Mouse (Mus musculus): ENCODE data around the gene Clip3. TPM values are rescaled to one million over a fixed set of nuclear protein-coding genes. Genes with fewer than 3 reads are reported as not detected.

Gene Clip3
- polyA plus RNA-seq, 1 experiment from 2014 or later = 131 TPM

GRCm38 (mm10) chr7:30326427-30326826, 34.9 kb downstream of the Clip3 start:
- Histone ChIP-seq H3K27ac (replicated peaks; ENCODE audit: low read depth, low read length) (no peak overlapping the region), H3K4me3 (replicated peaks; ENCODE audit: low read depth, low read length) (no peak overlapping the region), H3K4me1 (ENCODE audit: control insufficient read depth, insufficient read depth, low read length) (peaks cover 7% of the 10 kb centered on the region; the same call in 1 of the 2 replicates), H3K4me2 (ENCODE audit: low read length) (no peak overlapping the region), H3K36me3 (ENCODE audit: control insufficient read depth, insufficient read depth, low read length) (no peaks in the 10 kb centered on the region), H3K9ac (replicated peaks; ENCODE audit: low read length) (no peak overlapping the region), H3K9me3 (ENCODE audit: control insufficient read depth, low read length) (peaks cover 4% of the 10 kb centered on the region; the same call in 1 of the 2 replicates), H3K27me3 (ENCODE audit: control insufficient read depth, insufficient read depth, low read length) (no peaks in the 10 kb centered on the region)
- no peak for ATAC-seq (ENCODE audit: low FRiP score, low TSS enrichment)
- DNase-seq = no peak

- H3K4me2 ChIP-seq (ENCODE audit: low read length) = no peak overlapping the region
- H3K9ac ChIP-seq (replicated peaks; ENCODE audit: low read length) = no peak overlapping the region
- peaks cover 4% of the 10 kb centered on the region; the same call in 1 of the 2 replicates for H3K9me3 ChIP-seq (ENCODE audit: control insufficient read depth, low read length)
- peak; percentile 28 for DNase-seq
- H3K27me3 ChIP-seq (ENCODE audit: control insufficient read depth, insufficient read depth, low read length) = no peaks in the 10 kb centered on the region
- no peak for ATAC-seq (ENCODE audit: low FRiP score, low TSS enrichment)
- no peak overlapping the region for H3K4me3 ChIP-seq (replicated peaks; ENCODE audit: low read depth, low read length)
- 54% methylated on average over 15 of the region's 15 CpGs for WGBS
- H3K27ac ChIP-seq (replicated peaks; ENCODE audit: low read depth, low read length) = no peak overlapping the region
- H3K36me3 ChIP-seq (ENCODE audit: control insufficient read depth, insufficient read depth, low read length) = no peaks in the 10 kb centered on the region
- H3K4me1 ChIP-seq (ENCODE audit: control insufficient read depth, insufficient read depth, low read length) = peaks cover 5% of the 10 kb centered on the region; the same call in 1 of the 2 replicates
Measured at GRCm38 (mm10) chr7:30327140-30327539, 35.6 kb downstream of the Clip3 start.

DNA sequence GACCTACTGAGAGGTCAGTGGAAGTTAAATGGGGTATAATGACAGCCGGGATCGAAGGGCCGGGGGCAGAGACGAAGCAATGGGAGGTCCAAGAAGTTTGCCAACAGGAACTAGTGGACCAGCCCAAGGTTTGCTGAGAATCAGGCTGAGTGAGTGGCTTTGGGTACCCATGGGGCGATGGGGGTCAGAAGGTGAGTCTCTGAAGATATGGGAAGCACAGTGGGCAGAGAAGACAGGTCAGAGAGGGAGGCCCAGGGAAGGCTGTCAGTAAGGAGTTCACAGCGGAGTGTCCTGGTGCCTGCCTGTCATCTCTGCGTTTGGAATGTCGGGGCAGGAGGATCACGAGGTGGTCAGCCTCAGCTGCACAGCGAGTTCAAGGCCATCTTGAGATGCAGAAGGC, 36.9 kb downstream of the Clip3 start:
- Histone ChIP-seq H3K4me3 (replicated peaks; ENCODE audit: low read depth, low read length) (no peak overlapping the region), H3K9ac (replicated peaks; ENCODE audit: low read length) (no peak overlapping the region), H3K4me2 (ENCODE audit: low read length) (no peak overlapping the region), H3K4me1 (ENCODE audit: control insufficient read depth, insufficient read depth, low read length) (no peaks in the 10 kb centered on the region), H3K27ac (replicated peaks; ENCODE audit: low read depth, low read length) (no peak overlapping the region), H3K27me3 (ENCODE audit: control insufficient read depth, insufficient read depth, low read length) (no peaks in the 10 kb centered on the region), H3K36me3 (ENCODE audit: control insufficient read depth, insufficient read depth, low read length) (no peaks in the 10 kb centered on the region), H3K9me3 (ENCODE audit: control insufficient read depth, low read length) (peaks cover 4% of the 10 kb centered on the region; the same call in 1 of the 2 replicates)
- ATAC-seq (ENCODE audit: low FRiP score, low TSS enrichment) (no peak), DNase-seq (no peak)
- WGBS = 64% methylated on average over 10 of the region's 10 CpGs

GRCm38 (mm10) chr7:30331887-30332286, 40.4 kb downstream of the Clip3 start:
- Histone ChIP-seq H3K27ac (replicated peaks; ENCODE audit: low read depth, low read length) (0 out of 2 replicates have a peak overlapping the region, but pooled peaks have one; percentile 10), H3K27me3 (ENCODE audit: control insufficient read depth, insufficient read depth, low read length) (peaks cover 18% of the 10 kb centered on the region), H3K9ac (replicated peaks; ENCODE audit: low read length) (no peak overlapping the region), H3K4me3 (replicated peaks; ENCODE audit: low read depth, low read length) (0 out of 2 replicates have a peak overlapping the region, but pooled peaks have one; percentile 1), H3K4me1 (ENCODE audit: control insufficient read depth, insufficient read depth, low read length) (no peaks in the 10 kb centered on the region), H3K4me2 (ENCODE audit: low read length) (peak overlapping the region; percentile 39), H3K9me3 (ENCODE audit: control insufficient read depth, low read length) (no peaks in the 10 kb centered on the region), H3K36me3 (ENCODE audit: control insufficient read depth, insufficient read depth, low read length) (no peaks in the 10 kb centered on the region)
- peak; percentile 93 for ATAC-seq (ENCODE audit: low FRiP score, low TSS enrichment)
- peak; percentile 97 for DNase-seq
- WGBS = 2% methylated on average over 13 of the region's 13 CpGs

DNA sequence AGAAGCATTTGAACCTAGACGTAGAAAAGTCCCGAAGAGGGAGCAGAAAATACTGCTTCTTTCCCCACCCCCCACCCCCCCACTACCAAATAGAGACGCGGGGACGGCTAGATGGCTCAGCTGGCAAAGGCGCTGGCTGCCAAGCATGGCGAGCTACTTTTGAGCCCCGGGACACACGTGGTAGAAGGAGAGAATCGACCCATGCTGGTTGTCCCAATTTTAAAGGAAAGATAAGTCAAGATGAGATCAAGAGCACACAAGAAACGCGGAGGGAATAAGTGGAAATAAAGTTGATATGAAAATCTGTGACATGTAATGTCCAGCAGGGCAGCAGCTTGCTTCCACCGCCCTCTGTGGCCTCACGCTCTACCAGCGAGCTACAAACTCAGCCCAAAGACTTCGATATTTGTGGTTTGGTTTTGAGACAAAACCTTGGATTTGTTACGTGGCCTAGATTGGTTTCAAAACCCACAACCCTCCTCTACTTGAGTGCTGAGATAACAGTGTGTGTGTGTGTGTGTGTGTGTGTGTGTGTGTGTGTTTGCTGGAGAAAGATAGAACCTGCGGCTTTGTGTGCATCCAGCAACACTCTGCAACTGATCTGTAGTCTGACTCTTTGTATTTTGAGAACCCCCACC, 41.2 kb downstream of the Clip3 start:
- WGBS = 64% methylated on average over 18 of the region's 18 CpGs
- H3K27ac ChIP-seq (replicated peaks; ENCODE audit: low read depth, low read length) = no peak overlapping the region
- no peaks in the 10 kb centered on the region for H3K36me3 ChIP-seq (ENCODE audit: control insufficient read depth, insufficient read depth, low read length)
- DNase-seq = no peak
- H3K9ac ChIP-seq (replicated peaks; ENCODE audit: low read length) = no peak overlapping the region
- H3K4me3 ChIP-seq (replicated peaks; ENCODE audit: low read depth, low read length) = no peak overlapping the region
- ATAC-seq (ENCODE audit: low FRiP score, low TSS enrichment) = no peak
- peak overlapping the region; percentile 39; the same call in 1 of the 2 replicates for H3K4me2 ChIP-seq (ENCODE audit: low read length)
- H3K9me3 ChIP-seq (ENCODE audit: control insufficient read depth, low read length) = no peaks in the 10 kb centered on the region
- H3K27me3 ChIP-seq (ENCODE audit: control insufficient read depth, insufficient read depth, low read length) = peaks cover 18% of the 10 kb centered on the region
- no peaks in the 10 kb centered on the region for H3K4me1 ChIP-seq (ENCODE audit: control insufficient read depth, insufficient read depth, low read length)

GRCm38 (mm10) chr7:30333436-30333835, 41.9 kb downstream of the Clip3 start:
- 50% methylated on average over 4 of the region's 4 CpGs for WGBS
- Histone ChIP-seq H3K27me3 (ENCODE audit: control insufficient read depth, insufficient read depth, low read length) (peaks cover 18% of the 10 kb centered on the region), H3K36me3 (ENCODE audit: control insufficient read depth, insufficient read depth, low read length) (no peaks in the 10 kb centered on the region), H3K9me3 (ENCODE audit: control insufficient read depth, low read length) (no peaks in the 10 kb centered on the region), H3K4me1 (ENCODE audit: control insufficient read depth, insufficient read depth, low read length) (no peaks in the 10 kb centered on the region), H3K4me2 (ENCODE audit: low read length) (no peak overlapping the region), H3K4me3 (replicated peaks; ENCODE audit: low read depth, low read length) (no peak overlapping the region), H3K27ac (replicated peaks; ENCODE audit: low read depth, low read length) (no peak overlapping the region), H3K9ac (replicated peaks; ENCODE audit: low read length) (no peak overlapping the region)
- ATAC-seq (ENCODE audit: low FRiP score, low TSS enrichment) = no peak
- DNase-seq = peak; percentile 82

- ATAC-seq (ENCODE audit: low FRiP score, low TSS enrichment) (no peak), DNase-seq (no peak)
- H3K9me3 ChIP-seq (ENCODE audit: control insufficient read depth, low read length) = no peaks in the 10 kb centered on the region
- H3K4me3 ChIP-seq (replicated peaks; ENCODE audit: low read depth, low read length) = no peak overlapping the region
- no peak overlapping the region for H3K4me2 ChIP-seq (ENCODE audit: low read length)
- H3K27me3 ChIP-seq (ENCODE audit: control insufficient read depth, insufficient read depth, low read length) = peaks cover 18% of the 10 kb centered on the region
- no peaks in the 10 kb centered on the region for H3K36me3 ChIP-seq (ENCODE audit: control insufficient read depth, insufficient read depth, low read length)
- no peak overlapping the region for H3K27ac ChIP-seq (replicated peaks; ENCODE audit: low read depth, low read length)
- 63% methylated on average over 5 of the region's 5 CpGs for WGBS
- H3K9ac ChIP-seq (replicated peaks; ENCODE audit: low read length) = no peak overlapping the region
- H3K4me1 ChIP-seq (ENCODE audit: control insufficient read depth, insufficient read depth, low read length) = no peaks in the 10 kb centered on the region
Measured at GRCm38 (mm10) chr7:30334563-30334962, 43.0 kb downstream of the Clip3 start.

DNA sequence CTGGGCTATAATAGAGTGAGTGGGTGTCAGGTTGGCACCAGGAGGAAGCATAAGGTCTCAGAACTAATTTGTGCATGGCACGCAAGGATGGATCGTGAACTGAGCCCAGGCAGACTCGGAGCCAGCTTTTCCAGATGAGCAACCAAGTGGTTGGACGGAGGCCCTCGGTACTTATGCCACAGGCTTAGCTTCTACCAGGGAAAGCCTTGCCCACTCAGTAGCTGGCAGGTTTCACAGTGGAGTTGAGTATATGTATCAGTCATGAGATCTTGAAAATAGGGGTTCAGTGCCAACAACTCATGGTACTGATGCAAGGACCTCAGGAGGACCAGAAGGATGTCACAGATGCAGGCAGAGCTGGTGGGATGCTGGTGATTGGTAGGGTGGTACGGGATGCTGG, 44.2 kb downstream of the Clip3 start:
- H3K27ac ChIP-seq (replicated peaks; ENCODE audit: low read depth, low read length) = no peak overlapping the region
- H3K27me3 ChIP-seq (ENCODE audit: control insufficient read depth, insufficient read depth, low read length) = peaks cover 18% of the 10 kb centered on the region
- no peak overlapping the region for H3K4me2 ChIP-seq (ENCODE audit: low read length)
- H3K4me3 ChIP-seq (replicated peaks; ENCODE audit: low read depth, low read length) = no peak overlapping the region
- WGBS = 79% methylated on average over 6 of the region's 6 CpGs
- H3K36me3 ChIP-seq (ENCODE audit: control insufficient read depth, insufficient read depth, low read length) = no peaks in the 10 kb centered on the region
- DNase-seq (no peak), ATAC-seq (ENCODE audit: low FRiP score, low TSS enrichment) (no peak)
- no peaks in the 10 kb centered on the region for H3K4me1 ChIP-seq (ENCODE audit: control insufficient read depth, insufficient read depth, low read length)
- no peaks in the 10 kb centered on the region for H3K9me3 ChIP-seq (ENCODE audit: control insufficient read depth, low read length)
- H3K9ac ChIP-seq (replicated peaks; ENCODE audit: low read length) = no peak overlapping the region

DNA sequence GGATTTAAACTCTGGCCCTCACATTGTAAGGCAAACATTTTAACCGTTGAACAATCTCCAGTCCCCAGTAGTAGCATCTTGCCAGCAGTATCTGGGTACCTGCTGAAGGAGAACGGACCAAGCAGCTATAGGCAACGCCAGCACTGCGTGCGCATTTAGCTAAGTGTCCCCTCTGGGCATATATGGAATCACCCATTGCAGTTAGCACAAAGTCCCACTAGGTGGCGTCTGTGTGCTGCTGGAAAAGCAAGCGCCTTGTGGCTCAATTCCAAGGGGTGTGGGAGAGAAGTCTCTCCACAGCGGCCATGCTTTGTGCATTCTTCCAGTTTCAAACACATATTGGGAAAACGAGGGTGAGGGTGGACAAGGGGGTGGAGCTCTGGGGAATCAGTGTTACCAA, 44.9 kb downstream of the Clip3 start:
- Histone ChIP-seq H3K4me1 (ENCODE audit: control insufficient read depth, insufficient read depth, low read length) (no peaks in the 10 kb centered on the region), H3K9me3 (ENCODE audit: control insufficient read depth, low read length) (no peaks in the 10 kb centered on the region), H3K27me3 (ENCODE audit: control insufficient read depth, insufficient read depth, low read length) (peaks cover 18% of the 10 kb centered on the region), H3K4me2 (ENCODE audit: low read length) (peak overlapping the region; percentile 10; the same call in 1 of the 2 replicates), H3K27ac (replicated peaks; ENCODE audit: low read depth, low read length) (no peak overlapping the region), H3K4me3 (replicated peaks; ENCODE audit: low read depth, low read length) (no peak overlapping the region), H3K36me3 (ENCODE audit: control insufficient read depth, insufficient read depth, low read length) (no peaks in the 10 kb centered on the region), H3K9ac (replicated peaks; ENCODE audit: low read length) (no peak overlapping the region)
- ATAC-seq (ENCODE audit: low FRiP score, low TSS enrichment) (no peak), DNase-seq (peak; percentile 96)
- WGBS = 2% methylated on average over 9 of the region's 9 CpGs

Measured in midbrain, embryonic 14.5 days (tissue).